Mouse (Mus musculus) spleen, postnatal 4 days (tissue): ENCODE measurements around the gene Slc43a2.
"Not testable (repeated sequence)": the region's sequence is repeated elsewhere in the genome, so short reads cannot be mapped to it uniquely, and the experiment has no call there.

ENCODE experiments used
- DNase-seq, 2 experiments: peaks; one replicate each; pipeline ENCODE4 v3.0.0; 2022; ENCODE audit warnings: low spot score in 2 of 2

Gene Slc43a2

GRCm38 (mm10) chr11:75572301-75572791 lies 40.9 kb downstream of the Slc43a2 start:
- DNase-seq = peak in 1 of 2 experiments; percentile 64

GRCm38 (mm10) chr11:75572854-75573650 lies 41.6 kb downstream of the Slc43a2 start:
- DNase-seq = peak; percentile 87 to 96

GRCm38 (mm10) chr11:75574378-75575123 lies 43.1 kb downstream of the Slc43a2 start:
- DNase-seq = no peak

DNA sequence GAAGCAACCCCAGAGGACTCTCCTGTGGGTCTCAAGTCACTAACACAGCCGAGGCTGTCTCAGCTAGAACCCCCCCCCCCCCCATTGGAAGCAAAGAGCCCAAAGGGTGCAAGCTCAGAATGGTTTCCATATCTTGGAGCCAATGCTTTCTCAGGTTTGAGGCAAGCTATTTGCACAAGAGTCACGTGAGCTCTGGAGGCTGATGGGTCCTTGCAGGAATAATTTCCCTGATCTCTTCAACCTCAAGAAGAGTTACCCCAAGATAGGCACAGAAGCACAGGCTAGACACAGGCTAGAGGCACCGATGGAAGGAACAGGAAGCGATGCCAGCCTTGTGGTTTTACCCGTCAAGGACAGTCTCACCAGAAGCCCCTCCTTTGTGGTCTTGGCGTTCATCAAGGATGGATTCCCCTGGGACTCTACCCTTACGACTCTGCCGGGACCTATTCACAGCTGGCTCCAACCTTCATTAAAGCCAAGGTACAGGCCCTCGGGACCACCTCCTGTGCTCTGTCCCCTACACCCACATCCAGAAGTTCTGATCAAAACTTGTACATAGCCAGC lies 44.1 kb downstream of the Slc43a2 start:
- peak in 1 of 2 experiments; percentile 59 for DNase-seq

GRCm38 (mm10) chr11:75578609-75579008 lies 47.1 kb downstream of the Slc43a2 start:
- no peak for DNase-seq

DNA sequence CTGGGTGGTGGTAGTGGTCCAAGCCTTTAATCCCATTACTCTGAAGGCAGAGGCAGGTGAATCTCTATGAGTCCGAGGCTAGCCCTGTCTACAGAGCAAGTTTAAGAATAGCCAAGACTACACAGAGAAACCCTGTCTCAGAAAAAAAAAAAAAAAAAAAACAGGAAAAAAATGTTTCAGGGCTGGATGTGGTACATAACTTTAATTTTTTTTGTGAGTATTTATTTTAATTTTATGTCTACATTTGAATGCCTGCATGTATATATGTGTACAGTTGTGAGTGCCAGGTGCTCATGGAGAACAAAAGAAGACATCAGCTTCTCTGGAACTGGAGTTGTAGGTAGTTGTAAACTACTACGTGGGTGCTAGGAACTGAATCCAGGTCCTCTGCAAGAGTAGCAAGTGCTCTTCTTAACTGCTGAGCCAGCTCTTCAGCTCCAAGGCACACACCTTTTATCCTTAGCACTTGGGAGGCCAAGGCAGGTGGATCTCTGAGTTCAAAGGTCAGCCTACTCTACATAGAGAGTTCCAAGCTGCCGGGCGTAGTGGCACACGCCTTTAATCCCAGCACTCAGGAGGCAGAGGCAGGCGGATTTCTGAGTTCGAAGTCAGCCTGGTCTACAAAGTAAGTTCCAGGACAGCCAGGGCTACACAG lies 50.1 kb downstream of the Slc43a2 start:
- DNase-seq = no peak

DNA sequence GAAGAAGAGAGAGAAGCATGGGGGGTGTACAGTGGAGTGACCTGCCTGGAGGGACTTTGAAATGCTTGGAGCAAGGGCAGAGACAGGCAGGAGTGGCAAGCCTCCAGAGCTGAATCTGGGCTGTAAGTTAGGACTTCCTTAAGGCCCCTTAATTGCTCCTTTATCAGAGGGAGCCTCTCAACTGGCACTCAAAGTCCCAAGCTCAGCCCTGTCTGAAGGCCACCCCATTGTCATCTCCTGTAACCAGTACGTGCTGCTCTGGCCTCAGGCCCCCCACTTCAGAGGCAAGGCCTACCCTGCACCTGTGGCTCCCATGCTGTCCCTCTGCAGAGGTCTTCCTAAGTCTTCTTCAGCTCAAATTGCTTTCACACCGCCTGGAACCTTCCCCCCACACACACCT lies 52.0 kb downstream of the Slc43a2 start:
- no peak for DNase-seq

DNA sequence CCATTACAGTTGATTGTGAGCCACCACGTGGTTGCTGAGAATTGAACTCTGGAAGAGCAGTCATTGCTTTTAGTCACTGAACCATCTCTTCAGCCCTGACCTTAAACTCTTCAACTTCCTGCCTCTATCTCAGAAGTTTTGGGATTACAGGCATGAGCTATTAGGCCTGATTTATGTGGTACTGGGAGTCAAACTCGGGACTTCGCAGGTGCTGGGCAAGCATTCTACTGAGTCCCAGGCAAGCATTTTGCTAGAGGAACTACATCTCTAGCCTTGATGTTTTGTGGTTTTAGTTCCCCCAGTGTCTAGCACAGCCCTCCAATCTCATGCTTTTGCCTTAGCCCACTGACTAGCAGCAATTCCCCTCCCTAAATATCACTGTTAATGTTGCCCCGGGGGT lies 53.6 kb downstream of the Slc43a2 start:
- no peak for DNase-seq

DNA sequence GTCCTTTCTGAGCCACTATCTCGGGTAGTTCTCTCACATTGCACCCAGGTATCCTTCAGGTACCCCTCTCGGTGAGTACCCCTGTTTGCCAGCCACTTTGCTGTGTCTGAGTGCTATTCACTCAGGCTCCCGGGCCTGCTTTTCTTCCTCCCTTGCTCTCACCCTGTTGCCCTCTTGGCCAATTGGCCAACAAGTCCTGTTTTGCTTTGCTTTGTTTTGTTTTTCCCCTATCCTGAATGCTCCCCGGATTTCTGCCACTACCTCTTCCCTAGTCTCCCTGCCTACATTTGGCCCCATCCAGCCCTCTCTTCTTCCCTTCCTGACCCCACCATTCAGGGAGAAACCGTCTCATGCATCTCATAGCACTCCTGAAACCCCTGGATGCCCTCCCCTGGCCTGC lies 54.5 kb downstream of the Slc43a2 start:
- no peak for DNase-seq

DNA sequence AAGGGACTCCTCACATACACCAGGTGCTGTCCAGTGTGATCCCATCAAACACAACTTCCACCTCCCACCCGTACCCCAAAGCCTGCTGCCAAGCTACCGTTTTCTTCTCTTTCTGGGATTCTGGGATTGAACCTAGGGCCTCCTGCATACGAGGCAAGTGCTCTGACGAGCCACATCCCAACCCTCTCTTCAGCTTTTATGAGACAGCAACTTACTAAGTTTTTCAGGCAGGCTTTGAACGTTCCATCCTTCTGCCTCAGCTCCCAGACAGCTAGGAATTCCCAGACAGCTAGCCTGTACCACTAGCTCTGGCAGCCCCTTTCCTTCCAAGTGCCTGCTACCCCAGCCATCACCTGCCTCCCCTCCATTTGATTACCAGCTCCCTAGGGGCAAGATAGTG lies 55.5 kb downstream of the Slc43a2 start:
- DNase-seq = no peak

DNA sequence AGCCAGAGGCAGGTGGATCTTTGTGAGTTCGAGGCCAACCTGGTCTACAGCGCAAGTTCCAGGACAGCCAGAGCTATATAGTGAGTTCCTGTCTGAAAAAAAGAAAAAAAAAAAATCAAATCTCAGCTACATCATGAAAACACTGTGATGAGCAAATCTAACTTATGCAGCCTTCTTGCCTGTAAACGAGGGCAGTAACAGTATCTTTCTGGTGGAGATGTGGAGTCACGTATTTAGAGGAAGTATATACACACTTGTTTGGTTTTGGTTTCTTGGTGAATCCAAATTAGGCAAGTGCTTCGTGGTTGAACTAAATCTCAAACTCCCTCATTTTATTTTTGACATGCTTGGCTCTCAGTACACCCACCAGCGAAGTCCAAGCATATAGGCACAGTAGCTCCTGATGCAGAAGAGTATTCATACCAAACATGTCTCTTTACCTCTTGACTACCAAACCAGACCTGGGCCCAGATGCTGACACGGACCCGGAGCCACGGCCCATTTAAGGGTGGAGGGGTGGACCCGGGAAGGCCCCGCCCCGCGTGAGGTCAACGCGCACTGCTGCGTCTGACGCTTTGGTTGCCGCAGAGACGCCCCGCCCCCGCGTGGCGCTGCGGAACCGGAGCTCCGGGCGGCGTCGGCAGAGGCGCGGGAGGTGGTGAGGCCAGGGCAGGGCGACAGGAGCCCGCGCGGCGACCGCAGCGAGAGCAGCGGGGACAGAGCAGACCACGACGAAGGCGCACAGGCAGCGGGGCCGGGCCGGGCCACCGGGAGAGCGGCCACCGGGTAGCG lies 56.2 kb downstream of the Slc43a2 start, which contains the start of gene Pitpna:
TSS of gene Pitpna (plus strand) at position 605 of the 792 bp plus-strand sequence.
- DNase-seq = peak; percentile 94 to 97

DNA sequence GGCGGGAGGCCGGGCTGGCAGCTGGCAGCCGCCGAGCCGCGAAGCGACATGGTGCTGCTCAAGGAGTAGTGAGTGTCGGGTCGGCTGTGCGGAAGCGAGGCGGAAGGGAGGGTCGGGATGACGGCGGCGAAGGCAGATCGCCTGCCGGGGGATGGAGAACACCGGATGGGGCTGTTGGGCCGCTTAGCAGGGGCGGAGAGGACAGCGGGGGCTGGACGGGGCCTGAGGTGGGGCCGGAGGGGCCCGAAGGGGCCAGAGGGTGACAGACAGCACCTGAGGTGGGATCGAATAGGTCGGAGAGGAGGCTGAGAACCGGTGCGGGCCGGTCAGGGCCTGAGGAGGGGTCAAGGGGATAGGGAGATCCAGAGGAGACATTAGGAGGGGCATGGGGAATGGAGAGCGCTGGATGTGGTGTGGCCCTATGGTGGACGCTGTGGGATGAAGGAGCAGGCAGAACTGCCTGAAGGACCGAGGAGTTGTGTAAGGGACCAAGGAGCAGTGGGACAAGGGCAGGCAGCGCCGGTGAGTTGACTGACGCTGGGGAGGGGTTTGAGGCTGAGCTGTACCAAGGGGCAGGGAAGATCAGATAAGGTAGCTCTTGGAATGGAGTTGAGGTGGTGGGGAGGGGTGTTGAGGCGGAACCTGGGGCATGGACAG lies 56.9 kb downstream of the Slc43a2 start:
- DNase-seq = no peak

DNA sequence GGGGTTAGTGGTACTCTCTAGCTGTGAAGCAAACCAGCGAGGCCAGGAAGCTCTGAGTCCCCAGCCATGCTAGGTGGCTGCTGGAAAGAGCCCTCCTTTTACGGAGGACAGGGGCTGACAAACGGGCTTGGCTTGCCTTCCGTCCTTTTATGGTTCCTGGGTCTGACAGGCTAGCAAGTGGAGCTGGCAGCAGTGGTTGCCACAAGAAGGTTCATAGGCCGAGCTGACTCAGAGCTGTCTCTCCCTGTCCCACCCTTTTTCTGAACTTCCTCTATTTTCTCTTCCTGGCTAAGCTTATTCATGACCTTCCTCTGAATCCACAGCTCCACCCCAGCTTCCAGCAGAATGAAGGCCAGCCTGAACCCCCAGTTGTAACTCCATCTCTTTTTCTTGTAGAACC lies 61.1 kb downstream of the Slc43a2 start:
- DNase-seq = no peak

DNA sequence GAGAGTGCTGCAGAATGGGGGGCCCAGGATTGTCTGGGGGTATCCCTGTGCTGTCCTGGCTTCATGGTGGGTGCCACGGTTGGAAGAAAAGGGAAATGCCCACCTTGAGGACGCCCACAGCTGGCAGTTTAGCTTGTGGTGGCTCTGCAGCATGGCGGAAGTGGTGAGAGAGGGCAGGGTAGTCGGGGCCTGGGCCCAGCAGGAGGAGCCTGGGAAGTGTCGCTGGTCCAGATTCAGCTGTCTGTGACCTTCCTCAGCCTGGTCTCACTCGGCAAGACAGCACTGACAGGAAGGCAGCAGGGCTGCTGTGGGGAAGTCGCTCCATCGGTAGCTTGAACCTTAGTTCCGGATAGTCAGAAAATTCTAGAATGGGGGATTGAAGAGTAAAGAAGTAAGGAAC lies 62.9 kb downstream of the Slc43a2 start:
- DNase-seq = no peak

GRCm38 (mm10) chr11:75595404-75595803 lies 63.9 kb downstream of the Slc43a2 start:
- DNase-seq = no peak

GRCm38 (mm10) chr11:75595816-75596215 lies 64.3 kb downstream of the Slc43a2 start:
- no peak for DNase-seq

- DNase-seq = no peak
These were observed 65.3 kb downstream of the Slc43a2 start for GRCm38 (mm10) chr11:75596726-75597255.

DNA sequence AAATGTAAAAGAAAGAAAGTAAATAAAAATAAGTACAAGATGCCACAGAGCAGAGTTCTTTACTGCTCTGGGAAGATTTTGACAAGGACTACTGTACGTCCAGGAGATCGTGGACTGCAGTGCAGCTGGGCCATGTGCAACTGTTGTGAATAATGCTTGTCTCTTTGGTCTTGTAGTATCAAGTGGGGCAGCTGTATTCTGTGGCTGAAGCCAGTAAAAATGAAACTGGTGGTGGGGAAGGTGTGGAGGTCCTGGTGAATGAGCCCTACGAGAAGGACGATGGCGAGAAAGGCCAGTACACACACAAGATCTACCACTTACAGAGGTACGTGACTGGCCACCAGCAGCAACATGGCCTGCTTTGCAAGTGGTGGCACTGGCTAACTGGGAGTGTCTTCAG lies 66.5 kb downstream of the Slc43a2 start:
- DNase-seq = no peak

GRCm38 (mm10) chr11:75599802-75600201 lies 68.3 kb downstream of the Slc43a2 start:
- DNase-seq = not testable (repeated sequence)

- DNase-seq = no peak
These were observed 73.3 kb downstream of the Slc43a2 start for GRCm38 (mm10) chr11:75604826-75605225.
